Mouse (Mus musculus): ENCODE measurements around the gene Atrnl1. TPM values are rescaled to one million over a fixed set of nuclear protein-coding genes. Genes with fewer than 3 reads are reported as not detected.
"Not testable (repeated sequence)": the region's sequence is repeated elsewhere in the genome, so short reads cannot be mapped to it uniquely, and the experiment has no call there.

The Atrnl1 gene
- total RNA-seq, 4 experiments from 2014 or later = 27.7 to 33.6 (median 30.5) TPM

GRCm38 (mm10) chr19:57825271-57826207, 214.7 kb downstream of the Atrnl1 start:
- DNase-seq = peak; percentile 14

GRCm38 (mm10) chr19:57833083-57833482, 222.2 kb downstream of the Atrnl1 start:
- no peak for DNase-seq

DNA sequence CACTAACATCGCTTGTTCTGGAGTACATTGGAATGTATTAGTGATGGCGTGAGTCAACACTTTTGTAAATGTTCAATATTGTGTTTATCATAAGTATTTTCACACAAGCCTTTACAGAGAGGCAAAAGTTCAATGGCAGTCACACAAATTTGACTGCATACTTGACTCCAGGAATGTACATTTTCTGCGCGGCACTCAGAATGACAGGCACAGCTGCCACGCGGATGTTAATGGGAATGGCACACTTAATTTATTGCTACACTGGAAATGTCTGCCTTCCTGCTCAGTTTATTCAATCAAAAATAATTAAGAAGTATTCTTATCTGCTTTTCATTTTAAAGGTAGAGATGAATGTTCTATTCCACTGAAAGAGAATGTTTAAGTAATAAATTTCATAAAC, 227.0 kb downstream of the Atrnl1 start:
- DNase-seq = no peak

DNA sequence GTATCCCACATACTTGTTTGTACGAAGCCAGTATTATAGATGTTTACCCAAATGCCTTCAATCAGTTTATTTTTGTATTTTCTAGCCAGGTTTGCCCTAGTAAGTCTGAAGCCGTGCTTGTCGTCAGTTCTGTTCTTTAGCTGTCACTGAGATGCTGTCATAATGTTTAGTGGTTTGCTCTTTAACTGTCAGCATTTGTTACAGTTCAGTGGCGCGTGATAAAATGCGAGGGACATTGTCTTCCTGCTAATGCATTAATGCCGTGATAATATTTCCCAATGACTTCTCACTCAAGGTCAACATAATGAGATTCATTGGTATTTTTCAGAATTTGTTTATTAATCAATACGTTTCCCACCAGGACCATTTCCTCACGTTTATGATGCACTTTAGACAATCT, 227.7 kb downstream of the Atrnl1 start:
- DNase-seq = no peak

GRCm38 (mm10) chr19:57849915-57850314, 239.1 kb downstream of the Atrnl1 start:
- DNase-seq = no peak

- DNase-seq = no peak
Observed at GRCm38 (mm10) chr19:57868350-57868749, 257.5 kb downstream of the Atrnl1 start.

GRCm38 (mm10) chr19:57870871-57871270, 260.0 kb downstream of the Atrnl1 start:
- no peak for DNase-seq

- DNase-seq = no peak
Observed at GRCm38 (mm10) chr19:57876057-57876456, 265.2 kb downstream of the Atrnl1 start.

DNA sequence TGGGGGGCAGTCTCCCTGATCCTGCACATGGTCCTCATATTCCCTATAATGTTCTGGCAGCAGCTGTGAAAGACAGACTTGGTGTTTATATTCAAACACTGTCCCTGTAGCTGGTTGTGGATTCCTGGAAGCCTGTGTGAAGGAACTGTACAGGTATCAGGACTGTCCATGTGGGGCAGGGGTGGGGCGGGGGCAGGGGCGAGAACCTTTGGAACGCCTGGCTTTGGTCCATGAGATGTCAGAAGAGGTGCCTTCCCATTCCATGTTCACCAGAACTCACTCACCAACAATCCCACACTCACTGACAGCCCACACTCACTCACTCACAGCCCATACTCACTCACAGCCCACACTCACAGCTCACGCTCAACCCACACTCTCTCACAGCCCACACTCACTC, 266.5 kb downstream of the Atrnl1 start:
- no peak for DNase-seq

GRCm38 (mm10) chr19:57878583-57878982, 267.7 kb downstream of the Atrnl1 start:
- DNase-seq = no peak

- not testable (repeated sequence) for DNase-seq
Observed at GRCm38 (mm10) chr19:57879841-57880240, 269.0 kb downstream of the Atrnl1 start.

- DNase-seq = no peak
Observed at GRCm38 (mm10) chr19:57881927-57882326, 271.1 kb downstream of the Atrnl1 start.

- DNase-seq = no peak
Observed at GRCm38 (mm10) chr19:57888871-57889270, 278.0 kb downstream of the Atrnl1 start.

GRCm38 (mm10) chr19:57889741-57890140, 278.9 kb downstream of the Atrnl1 start:
- DNase-seq = no peak

GRCm38 (mm10) chr19:57890954-57891353, 280.1 kb downstream of the Atrnl1 start:
- no peak for DNase-seq

DNA sequence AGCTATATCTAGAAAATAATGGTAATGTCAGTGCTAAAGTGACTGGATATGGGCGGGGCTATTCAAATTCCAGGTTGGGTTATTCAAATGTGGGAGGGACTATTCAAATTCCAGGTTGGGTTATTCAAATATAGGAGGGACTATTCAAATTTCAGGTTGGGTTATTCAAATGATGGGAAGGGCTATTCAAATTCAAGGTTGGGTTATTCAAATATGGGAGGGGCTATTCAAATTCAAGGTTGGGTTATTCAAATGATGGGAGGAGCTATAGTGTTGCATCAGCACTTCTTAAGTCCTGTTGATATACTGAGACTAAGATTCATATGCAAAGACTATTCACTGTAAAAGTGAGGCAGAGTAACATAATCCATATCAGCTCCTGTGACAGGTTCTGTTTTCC, 283.4 kb downstream of the Atrnl1 start:
- DNase-seq = no peak

DNA sequence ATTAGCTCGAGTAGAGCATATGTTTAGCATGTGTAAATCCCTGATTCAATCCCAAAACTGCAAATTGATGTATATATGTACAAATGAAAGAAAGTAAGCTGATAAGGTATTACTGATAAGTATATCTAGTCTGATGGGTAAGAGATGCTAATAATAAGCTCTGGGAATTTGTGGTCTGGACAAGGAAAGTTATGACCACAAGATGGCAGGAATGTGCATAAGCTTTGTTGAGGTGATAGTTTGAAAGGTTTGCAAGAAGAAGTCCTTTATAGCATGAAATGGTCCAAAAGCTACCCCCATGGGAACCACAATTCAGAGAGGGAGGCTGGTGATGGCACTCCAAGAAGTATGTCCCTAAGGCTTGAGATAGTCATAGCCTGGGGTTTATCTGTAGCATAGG, 289.2 kb downstream of the Atrnl1 start:
- no peak for DNase-seq

DNA sequence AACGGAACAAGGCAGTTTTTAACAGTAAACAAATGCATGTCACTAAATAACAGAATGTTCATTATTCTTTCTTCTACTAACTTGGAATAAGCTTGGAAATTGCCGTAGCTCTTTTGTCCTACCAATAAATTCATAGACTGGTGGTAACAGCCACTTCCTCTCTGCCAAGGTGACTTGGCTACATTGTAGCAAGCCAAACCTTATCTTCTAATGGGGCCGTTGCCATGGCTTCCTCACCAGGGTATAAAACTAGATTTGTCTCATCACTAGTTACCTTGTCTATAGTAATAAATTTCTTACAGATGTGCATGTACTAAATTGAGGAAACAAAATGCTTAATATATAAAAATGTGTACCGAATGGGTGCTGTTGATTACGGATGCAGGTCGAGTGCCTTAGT, 298.6 kb downstream of the Atrnl1 start:
- no peak for DNase-seq

DNA sequence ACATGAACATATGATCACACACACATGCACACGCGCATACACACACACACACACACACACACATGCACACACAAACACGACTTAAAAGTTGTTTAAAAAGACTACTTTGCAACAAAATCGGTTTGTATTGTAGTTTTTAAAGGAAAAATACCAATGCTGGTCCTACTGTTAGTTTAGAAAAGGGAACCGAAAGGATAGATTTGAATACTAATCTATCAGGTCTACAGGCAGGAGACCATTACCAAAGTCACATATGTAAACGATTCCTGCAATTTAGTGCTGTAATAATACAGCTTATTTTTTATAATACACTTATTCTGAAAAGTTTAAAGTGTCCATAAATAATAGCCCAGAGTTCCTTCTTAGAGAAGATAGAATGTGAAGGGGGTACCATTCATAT, 299.8 kb downstream of the Atrnl1 start:
- no peak for DNase-seq

DNA sequence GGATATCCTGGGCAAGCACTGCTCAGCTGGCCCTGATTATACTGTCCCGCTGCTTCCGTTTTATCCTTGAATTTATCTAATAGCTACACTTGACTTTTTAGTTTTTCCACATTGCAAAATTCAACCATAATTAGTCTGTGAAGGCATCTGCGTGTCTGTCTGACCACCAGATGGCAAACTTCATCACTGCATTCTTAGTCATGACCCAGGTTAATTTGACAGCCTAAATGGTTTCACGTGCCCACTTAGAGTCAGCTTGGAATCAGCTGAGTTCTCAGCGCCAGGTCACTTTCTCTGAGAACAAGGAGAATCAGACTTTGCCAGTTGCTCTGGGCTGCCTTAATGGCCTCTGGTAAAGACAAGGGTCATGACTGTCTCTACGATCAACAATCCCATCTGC, 305.5 kb downstream of the Atrnl1 start:
- no peak for DNase-seq

- no peak for DNase-seq
Observed at GRCm38 (mm10) chr19:57922991-57923390, 312.2 kb downstream of the Atrnl1 start.

GRCm38 (mm10) chr19:57924856-57925255, 314.0 kb downstream of the Atrnl1 start:
- DNase-seq = no peak

GRCm38 (mm10) chr19:57925681-57926080, 314.8 kb downstream of the Atrnl1 start:
- DNase-seq = no peak

- no peak for DNase-seq
Observed at GRCm38 (mm10) chr19:57926164-57926860, 315.5 kb downstream of the Atrnl1 start.

Data from adrenal gland, adult 8-10 months (tissue).